Mouse (Mus musculus): Measurements from ENCODE around the gene Mrpl24.

The Mrpl24 gene

DNA sequence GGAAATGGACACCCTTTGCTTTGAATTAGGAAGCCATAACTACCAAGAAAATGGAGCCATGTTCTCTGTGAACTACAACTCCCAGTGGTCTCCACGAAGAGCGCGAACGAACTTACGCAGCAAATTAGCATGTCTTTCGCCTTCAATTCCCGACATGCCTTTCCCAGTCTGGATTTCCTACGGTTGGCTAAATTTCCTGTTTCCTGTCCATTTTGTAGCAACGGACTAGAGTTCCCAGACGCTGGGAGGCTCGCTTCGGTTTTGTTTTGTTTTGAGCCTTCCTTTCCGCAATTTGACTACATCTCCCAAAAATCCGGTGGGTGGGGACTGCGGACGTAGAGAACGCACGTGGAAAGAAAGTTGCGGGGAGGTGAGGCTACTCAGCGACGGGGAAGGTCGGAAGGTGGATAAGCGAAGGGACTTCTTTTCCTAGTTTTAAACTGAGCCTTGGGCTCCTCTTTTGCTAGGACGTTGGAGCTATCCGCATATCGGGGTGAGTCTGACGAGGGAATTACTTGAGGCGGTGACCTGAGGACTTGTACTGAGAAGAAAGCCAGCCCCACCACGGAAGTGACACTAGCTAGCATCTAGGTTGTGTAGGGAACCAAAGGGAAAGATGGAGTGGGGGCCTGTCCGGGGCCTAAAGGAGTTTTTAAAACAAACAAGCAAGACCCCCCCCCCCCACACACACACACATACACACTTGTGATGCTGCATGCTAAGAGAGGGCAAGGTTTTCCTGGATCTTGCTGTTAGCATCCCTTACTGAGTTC, at the start of gene Mrpl24:
Mrpl24 (plus strand) TSS at position 171 of the 773 bp plus-strand sequence.
- DNase-seq (ENCODE audit: low read depth) = peak; percentile 93

DNA sequence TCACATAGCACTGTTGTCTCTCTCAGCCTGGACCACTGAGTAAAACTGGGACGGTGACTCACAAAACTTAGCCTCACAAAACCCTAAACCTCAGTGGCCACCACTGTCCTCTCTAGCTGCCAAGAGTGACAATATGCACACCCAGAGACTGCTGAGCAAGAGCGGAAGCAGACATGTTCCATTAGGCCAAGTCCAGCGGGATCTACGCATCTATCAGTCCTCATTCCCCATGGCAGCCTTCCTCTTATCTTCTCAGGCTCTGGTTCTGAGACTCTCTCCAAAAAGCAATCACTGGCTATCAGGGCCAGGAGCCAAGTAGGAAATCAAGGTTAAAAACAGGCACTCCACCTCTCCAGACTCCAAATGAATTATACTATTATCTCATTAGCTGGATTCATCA, 41.6 kb upstream of the Mrpl24 start:
- no peak for DNase-seq (ENCODE audit: low read depth)

DNA sequence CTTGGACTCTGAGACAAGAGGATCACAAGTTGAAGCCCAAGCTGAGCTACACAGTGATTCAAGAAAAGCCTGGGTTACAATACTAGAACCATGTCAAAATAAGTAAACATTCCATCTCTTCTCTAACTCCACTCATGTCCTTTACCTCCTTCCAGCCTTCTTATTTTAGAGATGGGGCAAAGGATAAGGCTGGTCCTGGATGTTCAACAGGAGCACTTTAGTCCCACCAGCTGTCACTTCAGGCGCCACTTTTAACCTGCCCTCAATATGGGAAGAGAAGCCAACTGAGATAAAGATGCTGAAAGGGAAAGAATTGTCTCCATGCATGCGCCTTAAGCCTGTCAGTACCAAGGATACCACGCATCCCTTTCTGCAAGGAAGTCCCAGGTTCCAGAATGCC, 35.0 kb upstream of the Mrpl24 start:
- DNase-seq (ENCODE audit: low read depth) = no peak

GRCm38 (mm10) chr3:87884708-87885251, 34.5 kb upstream of the Mrpl24 start:
- peak; percentile 72 for DNase-seq (ENCODE audit: low read depth)

DNA sequence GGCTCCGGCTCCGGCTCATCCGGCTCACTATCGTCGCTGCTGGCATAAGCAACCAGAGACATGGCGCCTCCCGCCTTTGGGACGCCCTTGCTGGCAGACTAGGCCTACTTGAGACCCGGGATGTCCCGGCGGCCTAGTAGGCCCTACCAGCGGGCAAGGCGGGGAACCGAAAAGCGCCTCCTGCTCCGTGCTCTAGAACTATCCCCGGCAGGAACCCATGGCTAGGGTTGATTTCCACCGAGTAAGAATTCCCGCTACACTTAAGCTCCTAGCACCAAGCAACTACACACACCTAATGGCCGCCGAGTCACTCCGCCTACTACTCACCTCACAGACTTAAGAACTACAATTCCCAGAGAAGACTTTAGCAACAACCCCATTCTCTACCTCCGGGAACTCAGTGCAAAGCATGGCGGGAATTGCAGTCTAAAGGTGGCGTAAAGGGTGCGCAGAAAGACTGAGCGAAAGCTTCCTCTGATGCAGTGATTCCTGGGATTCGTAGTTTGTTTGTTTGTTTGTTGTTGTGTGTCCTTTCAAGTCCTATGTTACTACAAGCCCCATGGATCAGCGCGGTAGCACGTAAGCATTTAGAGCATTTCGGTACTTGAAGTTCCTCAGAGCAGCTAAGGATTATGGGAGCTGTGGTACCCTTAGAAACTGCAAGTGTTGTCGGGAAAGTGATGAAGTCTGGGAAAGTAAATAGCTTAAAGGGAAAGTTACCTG, 33.9 kb upstream of the Mrpl24 start, which contains the start of gene Prcc:
Prcc (minus strand) TSS at position 328 of the 723 bp plus-strand sequence.
- peak; percentile 100 for DNase-seq (ENCODE audit: low read depth)

DNA sequence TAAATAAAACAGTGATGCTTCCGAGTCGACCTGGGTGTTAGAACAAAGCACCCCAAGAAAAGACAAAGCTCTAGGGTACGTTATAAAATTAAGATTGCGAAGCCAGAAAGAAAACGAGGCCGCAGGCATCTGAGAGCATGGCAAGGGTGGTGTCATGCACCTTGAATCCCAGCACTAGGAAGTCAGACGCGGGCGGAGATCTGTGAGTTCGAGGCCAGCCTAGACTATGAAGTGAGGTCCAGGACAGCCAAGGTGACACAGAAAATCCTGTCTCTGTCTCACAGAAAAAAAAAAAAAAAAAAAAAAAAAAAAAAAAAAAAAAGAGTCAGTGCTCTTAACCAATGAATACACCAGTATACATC, 33.3 kb upstream of the Mrpl24 start:
- DNase-seq (ENCODE audit: low read depth) = no peak

GRCm38 (mm10) chr3:87886416-87886815, 32.9 kb upstream of the Mrpl24 start:
- no peak for DNase-seq (ENCODE audit: low read depth)

GRCm38 (mm10) chr3:87887400-87887799, 31.9 kb upstream of the Mrpl24 start:
- DNase-seq (ENCODE audit: low read depth) = peak; percentile 66

- no peak for DNase-seq (ENCODE audit: low read depth)
Measured at GRCm38 (mm10) chr3:87891481-87891880, 27.8 kb upstream of the Mrpl24 start.

- no peak for DNase-seq (ENCODE audit: low read depth)
Measured at GRCm38 (mm10) chr3:87893367-87893905, 25.9 kb upstream of the Mrpl24 start.

- DNase-seq (ENCODE audit: low read depth) = no peak
Measured at GRCm38 (mm10) chr3:87899266-87899665, 20.0 kb upstream of the Mrpl24 start.

GRCm38 (mm10) chr3:87899776-87900175, 19.5 kb upstream of the Mrpl24 start:
- DNase-seq (ENCODE audit: low read depth) = no peak

- peak; percentile 95 for DNase-seq (ENCODE audit: low read depth)
Measured at GRCm38 (mm10) chr3:87901036-87901624, 18.2 kb upstream of the Mrpl24 start.

DNA sequence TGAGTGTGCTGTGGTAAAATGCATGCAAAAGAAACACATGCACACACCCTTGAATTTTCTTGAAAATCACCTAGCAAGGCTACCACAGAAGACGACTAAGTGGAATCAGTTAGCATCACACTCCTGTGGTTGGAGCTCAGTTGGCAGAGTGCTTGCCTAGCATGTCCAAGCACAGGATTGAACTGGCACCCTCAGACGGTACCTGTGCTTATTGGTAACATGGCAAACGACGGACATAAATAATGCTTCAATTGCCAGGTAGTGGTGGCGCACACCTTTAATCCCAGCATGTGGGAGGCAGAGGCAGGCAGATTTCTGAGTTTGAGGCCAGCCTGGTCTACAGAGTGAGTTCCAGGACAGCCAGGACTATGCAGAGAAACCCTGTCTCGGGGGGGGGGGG, 17.3 kb upstream of the Mrpl24 start:
- DNase-seq (ENCODE audit: low read depth) = peak; percentile 45

DNA sequence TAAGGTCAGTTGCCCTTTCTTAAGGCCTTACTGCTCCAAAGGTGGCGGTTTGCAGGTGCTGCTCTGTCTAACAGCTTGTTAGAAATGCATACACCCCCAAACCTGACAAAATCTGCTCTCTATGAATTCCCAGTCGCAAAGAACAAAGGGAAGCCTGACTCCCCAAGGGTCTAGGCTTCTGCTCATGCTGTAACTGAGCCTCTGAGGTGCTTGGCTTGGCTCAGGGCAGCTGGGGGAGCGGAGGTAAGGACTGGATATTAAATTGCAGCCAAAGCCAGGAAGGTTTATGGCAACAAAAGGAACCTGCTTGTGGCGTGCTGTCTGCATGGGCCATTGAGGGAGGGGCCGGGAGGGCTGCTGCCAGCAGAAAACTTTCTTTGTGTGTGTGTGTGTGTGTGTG, 15.5 kb upstream of the Mrpl24 start:
- DNase-seq (ENCODE audit: low read depth) = no peak

DNA sequence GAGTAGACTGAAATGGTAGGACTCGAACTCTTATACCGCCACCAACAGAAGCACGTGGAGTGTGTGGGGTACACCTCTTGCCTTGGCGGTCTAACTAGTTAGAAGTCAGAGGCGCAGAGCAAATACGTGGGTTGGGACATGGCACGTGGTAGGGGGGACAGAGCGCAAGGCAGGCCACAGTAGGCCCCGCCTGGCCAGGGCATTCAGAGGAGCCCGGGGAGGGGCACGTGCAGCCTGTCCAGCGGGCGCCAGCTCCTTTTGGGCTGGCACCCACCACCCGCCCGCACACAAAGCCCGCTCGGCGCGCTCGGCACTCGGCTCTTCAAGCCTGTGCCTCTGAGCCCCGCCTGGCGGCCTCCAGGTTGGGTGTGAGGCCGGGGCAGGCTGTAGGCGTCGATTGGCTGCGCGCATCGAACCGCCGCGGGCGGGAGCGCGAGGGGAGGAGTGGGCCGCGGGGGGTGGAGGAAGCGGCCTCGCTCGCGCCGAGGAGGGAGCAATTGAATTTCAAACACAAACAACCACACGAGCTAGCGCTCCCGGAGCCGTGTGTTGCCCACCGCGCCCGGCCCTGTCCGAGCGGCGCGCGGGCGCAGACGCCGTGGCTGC, 13.3 kb upstream of the Mrpl24 start, which contains the start of gene Hdgf:
Hdgf (plus strand) TSS at position 442 of the 606 bp plus-strand sequence.
- DNase-seq (ENCODE audit: low read depth) = peak; percentile 98

GRCm38 (mm10) chr3:87906601-87906980, 12.7 kb upstream of the Mrpl24 start:
- no peak for DNase-seq (ENCODE audit: low read depth)

GRCm38 (mm10) chr3:87906981-87907857, 12.1 kb upstream of the Mrpl24 start:
- peak; percentile 63 for DNase-seq (ENCODE audit: low read depth)

DNA sequence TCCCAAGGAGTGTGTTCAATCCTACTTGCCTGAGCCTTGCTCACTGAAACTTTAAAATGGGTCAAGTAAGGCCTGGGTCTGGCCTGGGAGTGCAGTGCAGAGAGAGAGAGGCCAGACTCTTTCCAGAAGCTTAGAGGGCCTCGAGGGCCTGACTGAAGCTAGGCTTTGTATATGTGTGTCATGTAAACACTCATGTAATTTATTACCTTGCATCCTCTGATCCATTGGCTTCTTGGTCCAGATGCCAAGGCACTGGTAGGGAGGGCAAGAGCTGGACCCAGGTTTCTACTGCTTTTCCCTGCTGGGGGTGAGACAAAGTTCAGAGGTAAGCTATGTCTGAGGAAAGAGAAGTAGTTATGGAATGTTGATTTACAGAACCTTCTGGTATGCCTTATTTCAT, 11.4 kb upstream of the Mrpl24 start:
- DNase-seq (ENCODE audit: low read depth) = no peak

DNA sequence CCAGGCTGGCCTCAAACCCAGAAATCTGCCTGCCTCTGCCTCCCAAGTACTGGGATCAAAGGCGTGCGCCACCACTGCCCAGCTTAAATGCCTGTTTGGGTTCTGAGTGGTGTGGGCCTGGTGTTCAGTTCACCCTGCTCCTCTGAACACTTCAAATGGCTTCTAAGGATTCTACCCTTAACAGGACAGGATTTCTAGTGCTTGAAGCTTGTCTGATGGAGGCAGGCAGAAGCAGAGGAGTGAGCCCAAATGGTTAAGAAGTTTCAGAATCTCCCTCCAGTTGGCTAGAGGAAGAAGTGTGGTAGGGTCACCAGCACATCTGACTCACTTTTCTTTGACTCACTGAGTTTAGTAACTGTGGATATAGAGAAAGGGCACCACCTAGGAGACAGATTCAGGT, 9.9 kb upstream of the Mrpl24 start:
- DNase-seq (ENCODE audit: low read depth) = peak; percentile 49

DNA sequence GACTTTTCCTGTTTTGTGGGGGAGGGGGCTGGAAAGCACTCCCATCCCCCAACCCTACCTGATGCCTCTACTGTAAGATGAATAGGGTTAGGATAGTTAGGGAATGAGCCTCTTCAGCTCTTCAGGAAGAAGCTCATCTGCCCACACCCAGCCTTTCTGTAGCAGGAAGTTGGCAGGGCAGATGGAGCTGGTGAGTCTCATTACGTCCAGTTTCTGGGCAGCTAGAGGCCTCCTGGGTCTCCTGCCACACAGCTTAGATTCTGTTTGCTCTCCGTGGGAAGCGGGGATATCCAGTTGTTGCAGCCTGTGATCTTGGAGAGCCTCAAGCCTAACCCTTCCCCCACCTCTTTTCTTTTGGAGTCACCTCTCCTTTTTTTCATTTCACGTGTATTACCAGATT, 9.4 kb upstream of the Mrpl24 start:
- peak; percentile 23 for DNase-seq (ENCODE audit: low read depth)
